Mouse (Mus musculus) cerebellum, postnatal 4 days (tissue): ENCODE measurements around the gene Nkd1.

Experiments
- DNase-seq, 2 experiments: peaks; one replicate each; pipeline ENCODE4 v3.0.0; 2022; ENCODE audit warnings: low spot score in 2 of 2, mixed read lengths in 1 of 2

Nkd1 gene

GRCm38 (mm10) chr8:88610271-88610670 lies 89.1 kb downstream of the Nkd1 start:
- no peak for DNase-seq

- no peak for DNase-seq
Measured at GRCm38 (mm10) chr8:88614981-88615380, 93.8 kb downstream of the Nkd1 start.

GRCm38 (mm10) chr8:88618612-88619011 lies 97.5 kb downstream of the Nkd1 start:
- DNase-seq, result no peak

- no peak for DNase-seq
Measured at GRCm38 (mm10) chr8:88619513-88619912, 98.4 kb downstream of the Nkd1 start.

GRCm38 (mm10) chr8:88620931-88621330 lies 99.8 kb downstream of the Nkd1 start:
- DNase-seq, result no peak

- DNase-seq, result peak; percentile 64 to 87
Measured at GRCm38 (mm10) chr8:88621408-88621807, 100.3 kb downstream of the Nkd1 start.

GRCm38 (mm10) chr8:88623351-88623750 lies 102.2 kb downstream of the Nkd1 start:
- DNase-seq, result peak in 1 of 2 experiments; percentile 53

- DNase-seq, result peak in 1 of 2 experiments; percentile 12
Measured at GRCm38 (mm10) chr8:88624276-88624675, 103.1 kb downstream of the Nkd1 start.

- DNase-seq, result no peak
Measured at GRCm38 (mm10) chr8:88626433-88626832, 105.3 kb downstream of the Nkd1 start.

GRCm38 (mm10) chr8:88626940-88627264 lies 105.7 kb downstream of the Nkd1 start:
- no peak for DNase-seq

GRCm38 (mm10) chr8:88627265-88627991 lies 106.3 kb downstream of the Nkd1 start:
- peak; percentile 57 to 78 for DNase-seq

GRCm38 (mm10) chr8:88628001-88628774 lies 107.0 kb downstream of the Nkd1 start:
- no peak for DNase-seq

GRCm38 (mm10) chr8:88630225-88630624 lies 109.1 kb downstream of the Nkd1 start:
- DNase-seq, result no peak

GRCm38 (mm10) chr8:88631081-88631480 lies 109.9 kb downstream of the Nkd1 start:
- DNase-seq, result peak in 1 of 2 experiments; percentile 35

- DNase-seq, result no peak
Measured at GRCm38 (mm10) chr8:88633343-88633765, 112.2 kb downstream of the Nkd1 start.

GRCm38 (mm10) chr8:88635474-88636397 lies 114.6 kb downstream of the Nkd1 start, which contains the start of gene Snx20:
Snx20 (minus strand) TSS chr8:88636128.
- DNase-seq, result no peak

- no peak for DNase-seq
Measured at GRCm38 (mm10) chr8:88637092-88638000, 116.2 kb downstream of the Nkd1 start.

- DNase-seq, result no peak
Measured at GRCm38 (mm10) chr8:88638908-88639307, 117.8 kb downstream of the Nkd1 start.

GRCm38 (mm10) chr8:88642734-88643564 lies 121.8 kb downstream of the Nkd1 start:
- no peak for DNase-seq
